Mouse (Mus musculus) yolk sac, embryonic 10.5 days (tissue): ENCODE results near the gene Egfr.

Experiments used
- DNase-seq: peaks from one replicate; pipeline ENCODE4 v3.0.0-alpha.2; 2017; ENCODE audit warnings: low spot score

Egfr gene

GRCm38 (mm10) chr11:16752007-16752348 lies at the start of gene Egfr:
Gene Egfr (plus strand): TSS chr11:16752203.
- peak; percentile 84 for DNase-seq

DNA sequence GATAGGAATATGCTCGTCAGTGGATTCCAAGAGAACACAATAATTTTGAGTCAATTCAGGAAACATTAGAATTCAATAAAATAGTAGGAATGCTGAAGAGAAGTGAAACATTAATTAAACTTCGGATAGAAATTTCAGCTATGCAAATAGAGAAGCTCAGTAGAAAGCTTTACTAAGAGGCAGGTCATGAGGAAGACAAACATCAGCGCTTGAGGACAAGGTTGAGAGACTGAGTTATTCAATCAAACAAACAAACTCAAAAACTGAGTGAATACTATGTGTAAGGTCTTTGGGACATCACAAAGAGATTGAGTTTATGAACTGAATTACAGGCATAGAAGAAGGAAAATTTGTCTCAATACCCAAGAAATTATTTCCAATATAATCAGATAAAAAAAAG lies 48.8 kb upstream of the Egfr start:
- DNase-seq = no peak

GRCm38 (mm10) chr11:16735083-16735644 lies 16.8 kb upstream of the Egfr start:
- no peak for DNase-seq

GRCm38 (mm10) chr11:16737323-16737722 lies 14.7 kb upstream of the Egfr start:
- DNase-seq = no peak

DNA sequence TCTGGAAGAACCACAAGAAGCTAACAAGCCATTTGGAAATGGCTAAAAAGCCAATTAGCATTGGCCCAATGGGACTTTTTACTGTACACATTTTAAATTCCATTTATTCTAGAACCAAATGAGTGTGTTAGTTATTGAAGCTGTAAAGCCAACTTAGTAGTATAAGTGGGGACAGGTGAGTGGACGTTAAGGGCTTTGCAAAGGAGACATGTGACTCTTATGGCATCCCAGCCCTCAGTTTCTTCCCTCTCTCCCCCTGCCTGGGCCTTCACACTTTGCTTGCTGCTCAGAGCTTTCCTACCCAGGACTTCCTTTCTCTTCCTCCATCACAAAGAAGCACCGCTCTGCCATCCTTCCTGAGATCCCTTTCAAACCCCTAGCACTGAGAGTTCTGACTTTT lies 13.3 kb upstream of the Egfr start:
- DNase-seq = no peak

- peak; percentile 37 for DNase-seq
Observed at GRCm38 (mm10) chr11:16739155-16739554, 12.8 kb upstream of the Egfr start.

DNA sequence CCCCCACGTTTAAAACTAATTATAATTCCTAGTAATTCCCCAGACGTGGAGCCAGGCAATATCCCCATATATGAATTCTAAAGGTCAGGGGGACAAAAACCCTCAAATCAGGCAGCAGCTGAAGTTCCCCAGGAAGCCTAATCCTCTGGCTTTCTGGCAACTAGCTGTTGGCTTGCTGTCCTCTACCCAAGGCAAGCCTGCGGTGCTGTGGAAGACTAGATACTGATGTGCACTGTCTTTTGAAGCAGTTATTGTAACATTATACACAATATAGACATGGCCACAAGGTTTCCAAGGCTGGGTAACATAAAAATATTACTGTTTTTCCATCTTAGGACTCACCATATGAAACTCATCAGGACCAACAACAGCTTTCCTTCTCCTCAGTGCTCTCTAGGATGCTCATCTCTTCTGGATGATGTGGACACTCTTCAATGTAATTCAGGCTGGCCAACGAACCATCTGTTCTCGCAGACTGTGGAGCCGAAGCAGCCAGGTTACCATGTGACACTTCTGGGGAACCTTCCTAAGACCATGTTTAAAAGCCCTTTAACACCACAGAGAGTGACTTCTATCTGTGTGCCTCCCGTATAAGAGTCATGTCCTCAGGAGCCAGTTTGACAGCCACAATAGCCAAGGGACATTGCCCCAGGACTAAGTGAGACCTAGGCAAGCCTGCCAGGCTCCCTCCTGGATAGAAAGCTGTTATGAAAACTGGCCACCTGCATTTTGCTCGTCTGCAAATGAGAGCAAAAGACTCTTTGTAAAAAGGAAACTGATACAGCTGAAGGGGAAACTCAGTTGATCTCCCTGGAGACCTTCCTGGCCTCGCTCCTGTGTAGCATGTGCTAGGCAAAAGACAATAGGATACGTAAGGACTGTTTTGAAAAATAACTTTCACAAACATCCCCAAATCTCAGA lies 11.1 kb upstream of the Egfr start:
- DNase-seq = no peak

GRCm38 (mm10) chr11:16742251-16742650 lies 9.8 kb upstream of the Egfr start:
- no peak for DNase-seq

DNA sequence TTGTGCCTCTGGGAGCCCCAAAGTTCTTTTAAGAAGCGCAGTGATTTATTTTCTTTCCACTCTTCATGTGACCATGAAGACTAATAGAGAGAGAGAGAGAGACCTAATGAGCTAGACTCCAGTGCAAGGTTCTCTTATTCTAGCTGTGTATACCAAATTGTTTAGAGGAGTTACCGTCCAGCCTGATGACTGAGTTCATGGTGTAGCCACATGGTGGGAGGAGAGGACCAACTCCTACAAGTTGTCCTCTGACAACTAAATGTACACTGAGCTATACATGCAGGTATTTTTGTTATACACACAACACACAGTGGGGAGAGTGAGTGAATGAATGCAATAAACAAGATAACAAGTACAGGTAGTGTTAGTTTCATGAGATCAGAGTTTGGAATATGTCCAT lies 9.2 kb upstream of the Egfr start:
- no peak for DNase-seq

GRCm38 (mm10) chr11:16751457-16751982 lies 483 bp upstream of the Egfr start:
- DNase-seq = no peak

DNA sequence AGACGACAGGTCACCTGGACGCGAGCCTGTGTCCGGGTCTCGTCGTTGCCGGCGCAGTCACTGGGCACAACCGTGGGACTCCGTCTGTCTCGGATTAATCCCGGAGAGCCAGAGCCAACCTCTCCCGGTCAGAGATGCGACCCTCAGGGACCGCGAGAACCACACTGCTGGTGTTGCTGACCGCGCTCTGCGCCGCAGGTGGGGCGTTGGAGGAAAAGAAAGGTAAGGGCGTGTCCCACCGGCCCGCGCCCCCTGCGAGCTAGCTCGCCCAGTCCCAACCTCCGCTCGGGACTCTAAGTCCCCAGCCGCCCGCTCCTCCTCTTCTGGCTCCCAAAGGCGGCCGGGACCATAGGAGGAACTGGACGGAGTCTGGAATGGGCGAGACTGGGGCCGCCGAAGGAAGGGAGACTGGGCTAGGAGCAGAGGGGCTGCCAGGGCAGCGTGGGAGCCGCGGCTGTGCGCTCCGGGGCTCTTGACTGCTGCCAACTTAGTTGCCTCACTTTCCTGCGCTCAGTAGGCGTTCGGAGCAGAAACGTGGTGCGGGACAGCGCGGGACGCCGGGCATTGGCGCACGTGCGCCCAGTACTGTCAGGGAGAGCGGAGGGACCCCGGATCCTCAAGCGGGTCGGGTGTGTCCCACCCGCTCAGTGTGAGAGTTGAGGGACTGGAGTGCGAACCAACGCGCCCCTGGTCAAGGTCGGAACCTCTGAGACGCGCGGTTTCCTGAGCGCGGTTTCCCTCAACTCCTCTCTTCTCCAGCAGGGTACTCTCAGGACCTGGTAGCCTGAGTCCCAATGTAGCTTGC lies 548 bp downstream of the Egfr start:
- no peak for DNase-seq

GRCm38 (mm10) chr11:16753154-16754040 lies 1.4 kb downstream of the Egfr start:
- DNase-seq = no peak

DNA sequence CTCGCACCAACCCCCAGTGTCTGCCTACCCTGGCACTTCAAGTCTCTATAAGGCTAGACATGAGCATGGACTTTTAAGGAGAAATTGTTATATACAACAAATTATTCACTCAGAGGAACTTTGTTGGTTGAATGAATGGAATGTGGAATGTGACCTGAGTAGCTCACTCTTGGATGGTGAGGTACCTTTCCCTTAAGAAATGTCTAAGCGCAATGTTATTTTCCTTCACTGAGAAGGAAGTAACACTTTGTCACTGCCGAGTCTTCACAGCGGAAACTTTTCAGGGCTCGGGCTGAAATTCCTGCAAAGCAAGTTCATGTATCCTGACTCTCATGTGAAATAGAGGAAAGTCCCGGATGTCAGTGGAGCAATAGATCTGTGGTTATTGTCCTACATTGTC lies 7.9 kb downstream of the Egfr start:
- no peak for DNase-seq

- no peak for DNase-seq
Observed at GRCm38 (mm10) chr11:16761184-16761583, 9.2 kb downstream of the Egfr start.

DNA sequence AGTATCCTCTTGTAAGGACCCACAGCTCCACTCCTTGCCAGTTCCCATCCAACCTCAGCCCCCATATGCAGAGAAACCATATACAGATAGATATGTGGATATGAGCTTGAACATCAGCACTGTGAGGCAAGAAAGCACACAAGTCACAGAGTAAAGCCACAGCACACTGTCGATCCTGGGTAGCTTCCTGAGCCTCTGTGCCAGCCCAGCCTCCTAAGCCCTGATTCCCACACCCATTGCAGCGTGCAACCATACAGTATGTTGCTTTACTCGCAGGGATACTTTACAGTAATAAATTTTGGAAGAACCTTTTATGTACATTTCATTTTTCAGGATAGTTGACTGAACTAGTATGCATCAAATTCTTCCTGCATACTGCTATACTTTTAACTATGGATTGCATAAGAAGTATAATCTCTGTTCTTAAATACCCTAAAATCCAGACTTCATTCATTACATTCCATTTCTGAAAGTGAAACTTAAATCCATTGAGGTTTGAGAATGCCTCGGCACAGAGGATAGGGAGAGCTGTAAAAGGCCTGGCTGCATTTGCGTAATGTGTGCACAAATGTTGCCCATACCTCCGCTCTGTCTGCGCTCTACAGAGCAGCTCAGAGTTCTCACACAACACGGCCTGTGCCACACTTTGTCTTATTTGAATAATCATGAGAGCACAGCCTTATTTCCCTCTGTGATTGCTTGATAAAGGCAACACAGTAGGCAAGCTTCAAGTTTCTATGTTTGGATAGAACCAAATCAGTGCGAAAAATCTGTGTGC lies 14.2 kb downstream of the Egfr start:
- no peak for DNase-seq

DNA sequence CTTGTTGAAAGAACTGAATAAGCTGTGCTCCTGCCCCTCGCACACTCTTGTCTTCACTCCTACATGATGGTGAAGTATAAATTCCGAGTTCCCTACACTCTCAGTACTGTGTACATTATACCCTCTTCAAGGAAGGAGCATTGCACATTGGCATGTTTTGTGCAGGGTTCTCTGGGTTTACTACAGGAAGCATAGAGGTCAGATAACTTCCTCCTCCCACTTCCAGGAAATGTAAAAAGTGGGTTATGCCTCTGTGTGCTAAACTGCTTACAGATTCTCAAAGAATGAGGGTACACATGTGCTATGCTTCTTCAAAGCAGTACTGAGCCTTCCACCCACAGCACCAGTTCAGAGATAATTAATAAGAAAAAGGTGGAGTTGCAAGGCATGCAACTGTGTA lies 16.0 kb downstream of the Egfr start:
- DNase-seq = no peak

GRCm38 (mm10) chr11:16769276-16769675 lies 17.3 kb downstream of the Egfr start:
- no peak for DNase-seq

- peak; percentile 56 for DNase-seq
Observed at GRCm38 (mm10) chr11:16769709-16770303, 17.8 kb downstream of the Egfr start.

DNA sequence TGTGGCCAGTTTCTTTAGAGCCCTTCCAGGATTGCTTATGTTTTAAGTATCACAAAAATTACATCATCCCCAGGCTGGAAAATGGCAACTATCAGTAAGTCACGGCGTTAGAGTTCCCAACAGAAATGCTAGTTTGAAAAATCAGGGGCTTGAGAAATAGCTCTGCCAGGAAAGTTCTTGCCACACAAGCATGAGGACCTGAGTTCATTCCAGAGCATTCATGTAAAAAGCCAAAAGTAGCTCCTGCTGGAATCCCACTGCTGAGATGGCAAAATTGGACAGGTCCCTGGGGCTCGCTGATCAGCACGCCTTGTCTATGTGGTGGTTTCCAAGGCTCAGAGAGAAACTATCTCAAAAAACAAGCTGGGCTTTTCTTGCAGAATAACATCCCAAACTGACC lies 19.0 kb downstream of the Egfr start:
- DNase-seq = no peak

- no peak for DNase-seq
Observed at GRCm38 (mm10) chr11:16772717-16773116, 20.7 kb downstream of the Egfr start.
